Mouse (Mus musculus) urinary bladder, adult 2 months (tissue): ENCODE data around the gene Chac2. TPM values are rescaled to one million over a fixed set of nuclear protein-coding genes. Genes with fewer than 3 reads are reported as not detected.
"Not testable (repeated sequence)": the region's sequence is repeated elsewhere in the genome, so short reads cannot be mapped to it uniquely, and the experiment has no call there.

Experiments
- DNase-seq: peaks from one replicate; pipeline ENCODE4 v3.0.0; 2022; ENCODE audit warnings: low spot score
- polyA plus RNA-seq: library from polyadenylated mRNA; depleted of rRNA; stranded (reverse); fragments of >200 nt; gene quantifications from 2 replicates; pipeline ENCODE4 v1.2.3, GENCODE M21; 2012; rRNA removed

The Chac2 gene
- 5.5 and 7.5 TPM in 2 replicates for polyA plus RNA-seq

DNA sequence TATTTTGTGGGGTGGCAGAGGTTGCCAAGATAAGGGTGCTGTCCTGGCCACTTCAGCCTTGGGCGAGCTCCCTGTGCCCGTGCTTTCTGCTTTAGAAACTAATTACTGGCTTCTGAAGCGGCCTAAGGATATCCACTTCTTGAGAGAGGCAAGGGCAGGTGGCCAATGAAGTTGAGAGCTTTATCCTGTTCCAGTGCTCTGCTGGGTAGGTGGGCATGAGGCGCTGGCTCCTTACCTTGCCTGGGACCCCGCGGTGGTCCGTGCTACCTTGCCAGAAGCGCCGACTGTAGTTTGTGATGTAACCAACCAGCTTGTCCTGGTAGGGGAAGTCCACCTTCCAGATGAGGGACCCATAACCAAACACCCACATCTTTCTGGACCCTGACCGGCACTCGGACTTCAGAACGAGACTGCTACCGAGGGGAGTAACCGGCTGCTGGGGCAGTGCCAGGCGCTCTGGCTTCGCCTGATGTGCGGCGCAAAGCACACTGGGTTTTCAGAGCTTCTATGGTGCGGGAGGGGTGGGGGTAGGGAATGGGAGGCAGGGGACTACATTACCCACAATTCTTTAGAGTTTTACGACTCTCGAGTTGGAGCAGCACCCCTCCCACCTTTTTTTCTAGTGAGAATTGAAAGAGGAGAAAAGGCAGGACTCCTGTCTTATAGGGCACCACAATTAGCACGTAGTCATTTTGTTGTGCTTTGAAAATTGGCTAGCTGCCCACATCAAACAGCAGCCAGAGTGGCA is at the start of gene Chac2:
Gene Chac2, minus strand, starts transcription at position 474 of the 748 bp plus-strand sequence.
- DNase-seq = peak; percentile 67

DNA sequence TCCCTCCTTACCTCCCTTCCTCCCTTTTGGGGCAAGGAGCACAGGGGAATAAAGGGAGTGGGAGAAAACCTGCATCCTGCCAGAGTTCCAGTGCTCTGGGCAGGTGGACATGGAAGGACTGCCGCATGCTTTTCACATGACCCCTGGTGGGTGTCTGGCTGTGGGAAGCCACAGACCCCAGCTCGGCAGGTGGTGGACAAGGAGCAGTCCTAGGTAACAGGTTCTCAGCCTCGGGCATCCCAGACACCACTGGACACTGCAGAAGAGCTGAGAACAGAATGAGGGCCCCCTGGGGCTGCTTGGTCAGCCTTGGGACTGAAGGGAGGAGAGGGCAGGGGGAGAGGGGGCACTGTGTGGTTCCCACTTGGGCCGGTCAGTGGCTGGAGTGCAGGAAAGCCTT is 48.8 kb upstream of the Chac2 start:
- DNase-seq = no peak

DNA sequence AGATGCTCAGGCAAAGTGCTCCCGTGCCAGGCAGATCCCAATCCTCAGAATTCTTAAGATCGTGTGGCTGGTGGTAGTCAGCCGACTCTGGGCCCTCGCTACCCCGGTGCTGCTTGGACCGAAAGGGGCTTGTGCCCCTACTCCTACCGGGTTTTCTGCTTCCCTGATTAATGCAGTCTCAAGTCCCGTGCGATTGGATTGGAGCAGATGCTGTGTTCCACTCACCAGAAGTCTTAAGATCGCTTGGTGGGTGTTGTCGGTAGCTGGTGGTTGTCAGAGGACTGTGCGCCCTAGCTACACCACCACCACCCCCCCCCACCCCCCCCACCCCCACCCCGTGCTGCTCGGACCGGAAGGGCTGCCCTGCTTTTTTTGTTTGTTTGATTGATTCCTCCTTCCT is 31.3 kb upstream of the Chac2 start:
- DNase-seq = not testable (repeated sequence)

DNA sequence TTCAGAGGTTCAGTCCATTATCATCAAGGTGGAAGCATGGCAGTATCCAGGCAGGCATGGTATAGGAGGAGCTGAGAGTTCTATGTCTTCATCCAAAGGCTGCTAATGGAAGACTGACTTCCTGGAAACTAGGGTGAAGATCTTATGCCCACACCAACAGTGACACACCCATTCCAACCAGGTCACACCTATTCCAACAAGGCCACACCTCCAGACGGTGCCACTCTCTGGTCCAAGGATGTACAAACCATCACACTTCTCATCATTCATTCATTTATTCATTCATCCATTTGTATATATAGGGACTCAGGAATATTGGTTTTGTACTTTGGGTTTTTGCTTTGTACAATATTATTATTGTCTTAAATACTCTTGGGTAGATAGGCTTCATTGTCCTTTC is 23.5 kb upstream of the Chac2 start:
- not testable (repeated sequence) for DNase-seq

DNA sequence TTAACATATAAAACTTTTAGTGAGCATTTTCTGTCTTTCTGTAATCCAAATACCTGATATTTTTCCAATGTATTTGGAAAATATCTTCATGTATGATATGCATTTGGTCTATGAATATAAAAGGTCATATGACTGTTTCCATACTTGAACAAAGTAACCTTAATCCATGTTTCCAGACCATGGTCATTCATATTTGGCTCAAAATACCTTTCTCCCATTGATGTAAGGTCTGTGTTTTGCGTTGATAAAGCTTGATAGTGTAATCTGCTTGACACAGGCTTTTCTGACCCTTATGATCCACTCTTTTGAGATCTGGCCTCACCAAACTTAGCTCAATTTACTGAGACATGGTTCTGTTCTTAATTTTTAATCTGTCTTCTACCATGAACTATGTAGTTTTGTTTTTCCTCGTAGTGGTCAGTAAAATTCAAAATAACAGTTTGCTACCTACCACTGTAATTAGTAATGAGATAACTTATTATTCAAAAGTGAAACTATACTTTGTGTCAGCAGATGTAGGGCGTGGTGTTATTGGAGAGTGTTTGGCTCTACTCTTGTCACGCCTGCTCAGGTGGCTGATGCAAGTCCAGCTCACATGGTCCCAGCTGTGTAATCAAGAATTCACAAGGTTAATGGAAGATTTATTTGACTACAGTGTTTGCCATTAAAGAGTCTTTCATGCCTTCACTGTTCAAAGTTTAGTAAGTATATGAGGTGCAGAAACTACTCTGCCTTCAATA is 15.2 kb upstream of the Chac2 start:
- no peak for DNase-seq

DNA sequence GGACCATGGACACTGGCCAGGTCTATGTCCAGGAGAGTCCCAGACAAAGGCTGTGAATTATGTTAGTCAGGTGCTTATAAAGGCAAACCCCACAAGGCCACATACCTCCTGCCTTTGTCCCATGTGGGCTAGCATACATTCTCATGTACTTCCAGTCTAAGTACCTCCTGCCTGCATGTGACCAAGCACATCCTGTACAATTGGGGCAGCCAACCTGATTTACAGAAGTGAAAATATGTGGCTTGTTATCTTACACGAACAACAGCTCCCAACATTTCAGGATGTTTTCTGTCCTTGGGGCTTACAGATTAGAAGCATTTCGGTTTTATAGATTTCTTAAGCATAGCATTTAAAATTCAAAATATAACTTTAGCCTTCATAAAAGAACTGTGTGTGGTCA is 13.9 kb upstream of the Chac2 start:
- DNase-seq = no peak

DNA sequence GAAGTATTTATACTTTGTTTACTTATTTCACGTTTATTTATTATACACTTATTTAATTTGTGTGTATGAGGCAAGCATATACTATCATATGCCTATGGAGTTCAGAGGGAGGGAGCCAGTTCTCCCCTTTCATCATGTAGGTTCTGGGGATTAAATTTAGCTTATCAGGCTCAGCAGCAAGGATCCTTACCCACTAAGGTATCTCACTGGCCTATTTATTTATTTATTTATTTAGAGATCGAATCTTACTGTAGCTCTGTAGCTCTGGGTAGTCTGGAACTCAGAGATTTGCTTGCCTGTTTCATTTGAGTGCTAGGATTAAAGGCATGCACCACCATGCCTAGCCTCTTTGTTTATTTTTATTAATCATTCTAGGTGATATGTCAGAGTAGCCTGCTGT is 12.6 kb upstream of the Chac2 start:
- no peak for DNase-seq

DNA sequence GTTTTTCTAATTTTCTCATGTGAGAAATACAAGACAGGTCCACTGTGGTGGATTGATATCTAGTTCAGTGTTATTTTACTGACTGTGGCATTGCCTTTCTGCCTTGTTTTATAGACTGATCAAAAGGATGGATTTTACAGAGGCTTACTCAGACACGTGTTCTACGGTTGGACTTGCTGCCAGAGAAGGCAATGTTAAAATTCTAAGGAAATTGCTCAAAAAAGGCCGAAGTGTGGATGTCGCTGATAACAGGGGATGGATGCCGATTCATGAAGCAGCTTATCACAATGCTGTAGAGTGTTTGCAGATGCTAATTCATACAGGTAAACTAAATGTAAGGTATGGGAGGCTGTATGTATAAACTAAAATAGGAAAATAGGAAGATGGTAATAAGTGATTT is 12.0 kb upstream of the Chac2 start:
- DNase-seq = no peak

DNA sequence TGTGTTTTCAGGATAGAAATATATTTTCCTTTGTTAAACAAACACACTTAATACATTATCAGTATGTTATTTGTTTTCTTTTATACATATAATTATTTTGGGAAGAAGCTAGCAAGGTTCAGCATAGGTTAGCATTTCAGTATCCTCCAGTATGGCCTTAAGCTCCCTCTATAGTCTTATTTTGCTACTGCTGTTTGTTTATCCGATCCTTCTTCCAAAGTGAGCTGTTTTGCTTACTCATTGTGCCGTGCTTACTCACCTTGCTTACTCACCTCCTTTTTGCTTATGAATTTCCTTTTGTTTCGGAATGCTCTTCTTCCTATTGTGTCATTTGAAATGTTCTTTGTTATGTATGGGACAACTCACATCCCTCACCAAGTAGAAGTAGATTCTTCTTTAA is 10.5 kb upstream of the Chac2 start:
- no peak for DNase-seq

DNA sequence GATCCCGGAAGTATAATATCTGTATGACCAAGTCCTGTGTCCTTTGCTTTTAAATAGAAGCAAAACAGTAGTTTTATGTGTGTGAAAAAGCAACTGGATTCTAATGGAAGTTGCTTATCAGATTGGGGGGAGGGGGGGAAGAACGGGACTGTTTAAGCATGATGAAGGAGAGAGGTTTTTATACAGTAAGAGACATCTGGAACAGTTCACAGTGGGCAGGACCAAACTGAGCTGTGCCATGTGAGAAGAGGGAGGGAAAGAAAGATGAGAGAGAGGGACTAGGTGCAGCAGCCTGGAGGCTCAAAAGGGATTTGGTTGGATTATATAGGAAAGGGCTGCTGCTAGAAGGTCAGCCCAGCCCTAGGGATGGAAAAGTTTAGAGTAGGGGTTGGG is 471 bp upstream of the Chac2 start:
- DNase-seq = no peak

DNA sequence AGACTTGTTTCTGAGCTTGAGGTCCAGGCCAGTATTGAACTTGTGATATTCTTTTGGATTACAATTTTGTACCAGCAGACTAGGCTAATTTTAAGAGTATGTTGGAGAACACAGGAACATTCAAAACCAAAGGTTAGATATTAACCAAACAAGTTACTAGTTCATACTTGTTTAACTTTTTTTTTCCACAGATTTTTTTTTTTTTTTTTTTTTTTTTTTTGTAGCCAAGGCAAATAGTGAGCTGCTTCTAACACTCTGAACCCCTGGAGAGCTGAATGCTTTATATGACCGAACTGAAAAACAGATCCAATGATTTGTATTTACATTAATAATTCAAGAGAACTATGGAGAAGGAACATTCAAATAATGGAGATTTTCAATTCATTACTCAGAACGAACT is 913 bp downstream of the Chac2 start:
- DNase-seq = no peak

DNA sequence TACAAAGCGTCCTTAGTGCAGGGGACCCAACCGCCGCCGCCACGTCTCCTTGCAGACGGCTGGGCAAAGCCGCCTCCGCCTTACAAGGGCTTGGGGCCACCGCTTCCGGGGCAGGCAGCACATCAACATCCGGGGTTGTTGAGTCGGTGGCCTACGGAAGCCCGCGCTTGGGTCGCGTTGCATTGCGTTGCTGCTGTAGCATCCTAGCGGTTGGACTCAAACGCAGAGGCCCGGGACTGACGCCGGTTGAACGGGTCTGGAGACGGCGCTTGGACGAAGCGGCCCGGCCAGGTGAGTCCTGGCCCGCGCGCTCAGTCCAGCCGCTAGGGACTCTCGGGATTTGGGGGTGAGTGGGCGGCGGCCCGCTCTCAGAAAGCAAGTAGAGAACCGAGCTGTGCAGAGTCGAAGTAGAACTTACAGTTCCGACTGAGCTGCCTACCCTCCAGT is 31.8 kb downstream of the Chac2 start, which contains the start of gene Erlec1:
Gene Erlec1, minus strand, starts transcription at position 57 of the 447 bp plus-strand sequence.
- peak; percentile 74 for DNase-seq

DNA sequence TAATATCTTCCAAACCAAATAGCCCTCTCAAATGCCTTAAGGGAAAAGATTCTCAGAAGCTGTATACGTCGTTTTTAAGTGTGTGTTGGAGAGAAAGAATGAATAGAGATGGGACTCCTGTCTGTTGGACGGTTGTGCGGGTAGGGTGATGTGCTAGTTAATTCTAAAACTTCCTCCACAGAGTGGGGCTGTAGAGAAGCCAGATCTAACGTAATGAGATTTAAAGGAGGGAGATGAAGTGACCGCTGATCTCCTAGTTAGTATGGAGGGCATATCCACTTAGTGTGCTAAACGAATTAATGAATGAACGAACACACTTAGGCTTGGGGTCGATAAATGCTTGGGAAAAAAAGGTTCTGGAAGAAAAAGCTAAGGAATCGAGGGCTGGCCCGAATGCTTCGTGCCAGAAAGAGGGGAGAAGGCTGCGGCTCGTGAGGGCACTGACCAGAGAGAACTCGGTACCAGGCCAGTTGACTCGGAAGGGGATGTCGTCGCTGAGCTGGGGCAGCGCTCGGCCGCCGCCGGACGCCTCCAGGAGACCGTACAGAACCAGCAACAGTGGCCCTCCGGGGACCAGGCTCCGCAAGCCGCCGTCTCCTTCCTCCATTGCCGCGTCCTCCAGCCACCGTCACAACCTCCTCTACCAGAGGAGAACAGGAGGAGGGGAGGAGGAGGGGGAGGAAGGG is 32.5 kb downstream of the Chac2 start:
- peak; percentile 46 for DNase-seq

DNA sequence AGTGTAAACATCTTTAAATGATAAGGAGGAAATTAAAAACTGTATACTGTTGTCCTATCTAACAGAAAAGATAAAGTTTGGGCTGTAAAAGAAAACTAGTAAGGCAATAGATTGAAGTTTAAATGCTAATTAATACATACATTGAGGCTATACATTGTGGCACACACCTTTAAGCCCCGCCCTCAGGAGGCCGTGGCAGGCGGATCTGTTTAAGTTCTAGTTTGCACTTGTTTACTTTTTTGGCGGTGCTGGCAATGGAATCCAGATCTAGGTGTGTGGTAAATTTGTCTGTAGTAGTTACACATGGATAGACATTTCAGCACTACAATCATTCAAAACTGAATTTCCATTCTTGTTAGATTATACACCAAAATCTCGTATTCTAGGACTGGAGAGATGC is 33.3 kb downstream of the Chac2 start:
- DNase-seq = no peak

DNA sequence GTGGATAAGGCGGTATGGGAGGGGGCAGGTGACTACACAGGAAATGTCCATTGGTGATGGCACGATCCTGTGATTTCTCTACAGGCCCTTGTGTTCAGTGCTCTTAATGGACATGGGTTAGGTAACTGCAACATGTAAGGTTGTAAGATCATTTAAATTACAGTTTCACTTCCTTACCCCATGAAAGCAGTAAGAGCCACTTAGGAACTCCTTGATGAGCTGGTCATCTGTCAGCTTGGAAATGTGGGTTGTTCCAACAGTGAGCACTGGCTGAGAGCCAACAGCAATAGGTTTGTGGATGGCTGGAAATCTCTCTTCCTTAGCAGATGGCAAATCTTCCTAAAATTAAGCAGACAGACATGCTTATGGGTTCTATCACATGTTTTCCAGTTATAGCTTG is 42.6 kb downstream of the Chac2 start:
- no peak for DNase-seq

DNA sequence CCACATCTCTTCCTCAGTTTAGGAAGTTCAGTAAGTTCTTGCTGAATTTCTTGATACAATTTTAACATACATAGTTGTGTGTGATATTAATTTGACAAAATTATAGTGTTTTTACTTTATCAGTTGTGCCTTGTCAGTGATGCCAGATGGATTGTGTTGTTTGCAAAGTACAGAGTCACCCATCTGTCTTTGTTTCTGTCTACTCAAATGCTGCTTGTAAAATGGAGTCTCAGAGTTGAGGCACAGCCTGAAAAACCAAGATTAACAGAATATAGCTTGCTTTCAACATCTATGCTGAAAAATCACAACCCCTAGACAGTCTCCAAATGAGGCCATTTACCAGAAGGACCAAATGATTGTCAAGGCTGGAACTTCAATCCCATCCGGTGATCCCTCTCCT is 57.7 kb downstream of the Chac2 start:
- no peak for DNase-seq

DNA sequence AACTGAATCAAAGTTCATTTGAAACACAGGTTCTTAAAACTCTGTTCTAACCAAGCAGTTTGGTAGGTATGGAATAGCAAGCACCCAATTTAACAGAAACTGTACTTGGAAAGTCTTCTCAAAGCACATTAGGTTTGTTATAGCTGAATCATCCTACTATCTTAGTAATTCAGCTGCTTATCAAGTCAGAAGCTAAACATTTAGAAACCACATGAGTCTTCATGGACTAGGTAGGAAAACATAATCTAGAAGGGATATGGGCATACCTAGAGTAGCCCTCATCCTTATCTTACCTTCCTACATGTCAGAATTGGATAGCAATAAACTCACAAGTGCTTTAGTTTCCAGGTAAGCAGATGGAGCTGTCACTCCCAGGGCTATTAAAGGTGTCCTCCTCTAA is 58.1 kb downstream of the Chac2 start:
- DNase-seq = no peak

Other genes starting within 250 kb of the Chac2 start
- 31.4 and 36.4 TPM in 2 replicates for gene Psme4, start 214.6 kb downstream of the Chac2 start, polyA plus RNA-seq
- 0.25 and 0.40 TPM in 2 replicates for gene Gpr75, start 101.0 kb downstream of the Chac2 start, polyA plus RNA-seq
- 12.0 and 13.8 TPM in 2 replicates for gene Asb3, start 100.9 kb downstream of the Chac2 start, polyA plus RNA-seq
- 32.4 and 34.9 TPM in 2 replicates for gene Erlec1, start 32.0 kb downstream of the Chac2 start, polyA plus RNA-seq
- not detected in 2 replicates for gene Gm17332, start 196.1 kb upstream of the Chac2 start, polyA plus RNA-seq